Mouse (Mus musculus) stomach, postnatal 0 days (tissue): ENCODE measurements at regions not wholly inside any gene's neighbourhood (a gene's known extent, or its start where the extent isn't known, plus 50 kb on each side); places are given as distances from the start of the nearest gene placed in this dataset.

ENCODE experiments used
- CTCF ChIP-seq: IDR thresholded peaks from 2 replicates; pipeline ENCODE4 v1.5.1; 2016; ENCODE audit warnings: antibody characterized with exemption, low read depth, mild to moderate bottlenecking, moderate library complexity
- EP300 ChIP-seq: optimal IDR thresholded peaks from 2 replicates; pipeline ENCODE3; 2016; ENCODE audit warnings: antibody characterized with exemption

DNA sequence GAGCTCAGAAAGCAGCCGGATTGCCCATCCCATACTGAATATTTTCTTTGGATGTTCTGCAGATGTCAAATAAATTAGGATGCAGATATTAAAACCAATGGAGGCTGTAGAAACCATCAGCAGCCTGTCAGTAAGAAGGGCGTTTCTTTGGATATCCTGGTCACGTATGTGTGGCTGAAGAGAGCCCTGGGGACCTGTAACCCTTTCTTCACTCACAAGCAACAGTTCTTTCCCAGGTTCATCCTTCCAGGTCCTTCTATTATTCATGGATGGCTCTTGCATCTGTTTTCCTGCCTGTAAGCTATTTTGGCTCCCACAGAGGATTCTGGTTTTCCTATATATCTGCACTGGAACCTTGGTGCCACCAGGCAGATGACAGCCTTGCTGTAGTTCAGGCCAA, 372.2 kb upstream of the Nt5c1b start:
- no peak for TF ChIP-seq EP300
- TF ChIP-seq CTCF, result no peak
